Mouse (Mus musculus) CH12.LX (cell line): ENCODE results near the gene Tmem123. TPM values are rescaled to one million over a fixed set of nuclear protein-coding genes. Genes with fewer than 3 reads are reported as not detected.

Source experiments
- DNase-seq: peaks from one replicate; pipeline ENCODE4 v3.0.0-alpha.2; 2013; ENCODE audit errors: extremely low read depth
- H3K27ac ChIP-seq: 2 replicates; pipeline ENCODE4 v1.5.1; 2012; ENCODE audit warnings: low read depth, mild to moderate bottlenecking, control low read depth, moderate library complexity; ENCODE audit not compliant: insufficient read depth
- H3K27me3 ChIP-seq: replicated peaks from 2 replicates; pipeline ENCODE3; 2012; ENCODE audit warnings: inconsistent platforms
- H3K36me3 ChIP-seq, 2 experiments: replicated peaks in 1 of 2; 2 replicates each; pipeline versions ENCODE3 to v1.6.1; 2012; ENCODE audit warnings: inconsistent platforms in 1 of 2, low read length in 1 of 2, mild to moderate bottlenecking in 1 of 2, mixed read lengths in 1 of 2, moderate library complexity in 1 of 2; ENCODE audit not compliant: control insufficient read depth in 1 of 2, insufficient read depth in 1 of 2
- H3K4me1 ChIP-seq, 2 experiments: 2 replicates each; pipeline ENCODE4 v1.6.1; 2012; ENCODE audit warnings: inconsistent platforms in 1 of 2, moderate library complexity in 1 of 2; ENCODE audit not compliant: insufficient read depth in 2 of 2, control insufficient read depth in 1 of 2
- H3K4me2 ChIP-seq: 2 replicates; pipeline ENCODE4 v1.6.1; 2012; ENCODE audit warnings: low read depth, mild to moderate bottlenecking, control low read depth; ENCODE audit not compliant: poor library complexity, insufficient read depth, severe bottlenecking
- H3K4me3 ChIP-seq, 3 experiments: fragments of 150-350 bp in 1 of 3; sonication (generic) in 1 of 3; replicated peaks in 1 of 3; 2 replicates each; pipeline versions ENCODE3 to v1.5.1; 2011 to 2012; ENCODE audit warnings: low read depth in 2 of 3, low read length in 2 of 3, mild to moderate bottlenecking in 2 of 3, moderate library complexity in 2 of 3, control low read depth in 1 of 3, improper control_type of control experiment in 1 of 3, inconsistent platforms in 1 of 3, mixed read lengths in 1 of 3; ENCODE audit not compliant: poor library complexity in 1 of 3
- H3K79me2 ChIP-seq: replicated peaks from 2 replicates; pipeline ENCODE4 v1.6.1; 2012; ENCODE audit warnings: mild to moderate bottlenecking, moderate library complexity; ENCODE audit not compliant: control insufficient read depth, poor library complexity, insufficient read depth, severe bottlenecking; ENCODE audit errors: extremely low read depth
- H3K9ac ChIP-seq: 2 replicates; pipeline ENCODE4 v1.6.1; 2012; ENCODE audit warnings: low read depth, mild to moderate bottlenecking, control low read depth, moderate library complexity; ENCODE audit not compliant: insufficient read depth
- H3K9me3 ChIP-seq: replicated peaks from 2 replicates; pipeline ENCODE3; 2012; ENCODE audit warnings: low read length, inconsistent platforms, mixed read lengths
- E2F4 ChIP-seq: IDR thresholded peaks from 2 replicates; pipeline ENCODE4 v1.6.1; 2011; ENCODE audit warnings: low read depth, low read length, improper control_type of control experiment; ENCODE audit not compliant: insufficient replicate concordance
- ETS1 ChIP-seq: conservative IDR thresholded peaks from 2 replicates; pipeline ENCODE4 v1.6.1; 2012; ENCODE audit warnings: low read depth, mild to moderate bottlenecking, inconsistent platforms, low read length, improper control_type of control experiment, moderate library complexity
- GABPA ChIP-seq: IDR thresholded peaks from 2 replicates; pipeline ENCODE4 v1.6.1; 2012; ENCODE audit warnings: low read depth, low read length, improper control_type of control experiment, inconsistent platforms; ENCODE audit not compliant: insufficient replicate concordance
- HCFC1 ChIP-seq: IDR thresholded peaks from 2 replicates; pipeline ENCODE4 v1.6.1; 2012; ENCODE audit warnings: low read depth, mild to moderate bottlenecking, inconsistent platforms, low read length, improper control_type of control experiment
- IRF4 ChIP-seq: IDR thresholded peaks from 2 replicates; pipeline ENCODE4 v1.6.1; 2014; ENCODE audit warnings: low read depth, mild to moderate bottlenecking, inconsistent platforms, low read length, improper control_type of control experiment
- JUN ChIP-seq: IDR thresholded peaks from 2 replicates; pipeline ENCODE4 v1.6.1; 2011; ENCODE audit warnings: low read depth, mild to moderate bottlenecking, low read length, improper control_type of control experiment, moderate library complexity; ENCODE audit not compliant: insufficient read depth
- MAFK ChIP-seq: IDR thresholded peaks from 2 replicates; pipeline ENCODE4 v1.6.1; 2011; ENCODE audit warnings: low read length, improper control_type of control experiment; ENCODE audit not compliant: insufficient replicate concordance
- MAX ChIP-seq: IDR thresholded peaks from 2 replicates; pipeline ENCODE4 v1.6.1; 2011; ENCODE audit warnings: low read length, improper control_type of control experiment
- MXI1 ChIP-seq: IDR thresholded peaks from 2 replicates; pipeline ENCODE4 v1.6.1; 2011; ENCODE audit warnings: mild to moderate bottlenecking, low read depth, low read length, improper control_type of control experiment
- MYC ChIP-seq: IDR thresholded peaks from 2 replicates; pipeline ENCODE4 v1.6.1; 2011; ENCODE audit warnings: low read depth, mild to moderate bottlenecking, improper control_type of control experiment, low read length
- PAX5 ChIP-seq: IDR thresholded peaks from 2 replicates; pipeline ENCODE4 v1.6.1; 2012; ENCODE audit warnings: low read length, inconsistent platforms, mixed read lengths
- POLR2A ChIP-seq: IDR thresholded peaks from 2 replicates; pipeline ENCODE4 v1.6.1; 2011; ENCODE audit warnings: low read depth, mild to moderate bottlenecking, improper control_type of control experiment, low read length
- POLR2AphosphoS2 ChIP-seq: IDR thresholded peaks from 2 replicates; pipeline ENCODE4 v1.6.1; 2011; ENCODE audit warnings: low read depth, low read length, improper control_type of control experiment
- RAD21 ChIP-seq: IDR thresholded peaks from 2 replicates; pipeline ENCODE4 v1.6.1; 2011; ENCODE audit warnings: low read depth, mild to moderate bottlenecking, low read length, improper control_type of control experiment, moderate library complexity
- RCOR1 ChIP-seq: conservative IDR thresholded peaks from 2 replicates; pipeline ENCODE4 v1.6.1; 2012; ENCODE audit warnings: low read depth, mild to moderate bottlenecking, inconsistent platforms, low read length, improper control_type of control experiment
- SIN3A ChIP-seq: IDR thresholded peaks from 2 replicates; pipeline ENCODE4 v1.6.1; 2012; ENCODE audit warnings: low read length, improper control_type of control experiment, inconsistent platforms
- SMC3 ChIP-seq: IDR thresholded peaks from 2 replicates; pipeline ENCODE4 v1.6.1; 2011; ENCODE audit warnings: low read depth, low read length, improper control_type of control experiment
- TBP ChIP-seq: conservative IDR thresholded peaks from 2 replicates; pipeline ENCODE4 v1.6.1; 2011; ENCODE audit warnings: low read depth, low read length, improper control_type of control experiment
- UBTF ChIP-seq: IDR thresholded peaks from 2 replicates; pipeline ENCODE4 v1.6.1; 2012; ENCODE audit warnings: low read depth, mild to moderate bottlenecking, inconsistent platforms, low read length, improper control_type of control experiment, moderate library complexity
- USF1 ChIP-seq: IDR thresholded peaks from 2 replicates; pipeline ENCODE4 v1.6.1; 2014; ENCODE audit warnings: low read depth, mild to moderate bottlenecking, inconsistent platforms, low read length, improper control_type of control experiment
- ZC3H11A ChIP-seq: IDR thresholded peaks from 2 replicates; pipeline ENCODE4 v1.6.1; 2012; ENCODE audit warnings: low read depth, mild to moderate bottlenecking, inconsistent platforms, low read length, improper control_type of control experiment
- ZKSCAN1 ChIP-seq: IDR thresholded peaks from 2 replicates; pipeline ENCODE4 v1.6.1; 2012; ENCODE audit warnings: low read depth, inconsistent platforms, low read length, improper control_type of control experiment, borderline replicate concordance
- dilution Hi-C: fragments of 300-500 bp; cut with MboI; formaldehyde crosslinking; loops from 2 replicates; pipeline ENCODE4 v1.14.3; 2020; ENCODE audit warnings: low sequenced_read_pairs; ENCODE audit not compliant: extremely low pct_unique_long_range_greater_than_20kb, extremely low pct_ligation_motif_present
- in situ Hi-C: fragments of 300-500 bp; cut with MboI; formaldehyde crosslinking; loops from 3 replicates; pipeline ENCODE4 v1.14.3; 2019; ENCODE audit warnings: low sequenced_read_pairs, low pct_ligation_motif_present, low pct_unique_long_range_greater_than_20kb, mixed read lengths
- polyA plus RNA-seq: library from polyadenylated mRNA; unstranded; fragments of >175 nt; gene quantifications from 2 replicates; pipeline ENCODE4 v1.2.1, GENCODE M21; 2012; ENCODE audit warnings: low read depth; ENCODE audit not compliant: insufficient read length
- total RNA-seq, 2 experiments: library from RNA; depleted of rRNA; stranded (reverse); fragments of 300-350 nt in 1 of 2; fragments of >200 nt in 1 of 2; gene quantifications; 2 replicates each; pipeline ENCODE4 v1.2.3; 2012 to 2014

Tmem123 gene
- total and polyA plus RNA-seq, 3 experiments = 61.1 to 183 (median 107) TPM

DNA sequence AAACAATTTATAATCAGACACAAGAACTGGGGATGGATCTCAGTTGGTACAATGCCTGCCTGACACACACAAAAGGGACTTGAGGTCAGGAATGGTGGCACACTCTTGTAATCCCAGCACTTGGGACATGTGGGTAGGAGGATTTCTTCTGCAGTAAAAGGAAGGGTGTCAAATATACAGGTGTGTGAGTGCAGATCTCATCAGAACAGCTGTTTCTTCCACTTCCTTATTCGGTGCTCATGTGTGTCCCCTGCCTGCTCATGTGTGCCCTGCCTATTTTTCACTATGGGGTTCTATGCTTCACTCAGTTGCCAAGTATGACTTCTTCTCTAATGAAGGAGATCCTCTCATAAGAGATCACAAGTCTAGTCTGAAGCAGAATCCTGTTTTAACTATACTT is 21.1 kb upstream of the Tmem123 start (continued):
- TF ChIP-seq PAX5 = no peak
- TF ChIP-seq MYC = peak; percentile 76
- peak; percentile 91 for TF ChIP-seq IRF4
- TF ChIP-seq UBTF = no peak
- TF ChIP-seq TBP = no peak
- TF ChIP-seq, all 38 proteins: peak for 11

DNA sequence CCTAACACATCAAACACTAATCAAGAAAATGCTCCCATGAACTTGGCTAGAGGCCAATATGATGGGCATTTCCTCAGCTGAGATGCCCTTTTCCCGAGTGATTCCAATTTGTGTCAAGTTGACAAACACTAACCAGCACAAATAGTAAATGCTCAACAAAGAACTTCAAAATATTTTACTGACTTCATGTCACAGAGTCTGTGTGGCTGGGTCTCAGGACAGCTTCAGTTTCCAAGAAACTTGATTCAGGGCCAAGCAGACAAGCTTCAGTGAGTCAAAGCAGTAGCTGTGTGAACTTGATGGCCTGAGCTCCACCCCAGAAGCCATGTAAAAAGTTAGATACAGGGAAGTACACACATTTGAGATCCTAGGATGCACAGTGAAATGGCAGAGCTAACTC is 19.7 kb upstream of the Tmem123 start:
- no peaks in the 10 kb centered on the region for H3K27me3 ChIP-seq
- H3K4me1 ChIP-seq = peaks cover 15 to 26% of the 10 kb centered on the region in 2 experiments
- DNase-seq = no peak
- TF ChIP-seq MAX = no peak
- TF ChIP-seq, all 38 proteins: peak for 0
- peaks cover 3% of the 10 kb centered on the region for H3K9me3 ChIP-seq
- in situ Hi-C loops (no loop called here), dilution Hi-C loops (no loop called here)
- H3K9ac ChIP-seq = no peak overlapping the region
- H3K36me3 ChIP-seq = no peaks in the 10 kb centered on the region
- no peaks in the 10 kb centered on the region for H3K79me2 ChIP-seq
- H3K4me3 ChIP-seq = no peak overlapping the region
- no peak overlapping the region for H3K27ac ChIP-seq
- H3K4me2 ChIP-seq = no peak overlapping the region

DNA sequence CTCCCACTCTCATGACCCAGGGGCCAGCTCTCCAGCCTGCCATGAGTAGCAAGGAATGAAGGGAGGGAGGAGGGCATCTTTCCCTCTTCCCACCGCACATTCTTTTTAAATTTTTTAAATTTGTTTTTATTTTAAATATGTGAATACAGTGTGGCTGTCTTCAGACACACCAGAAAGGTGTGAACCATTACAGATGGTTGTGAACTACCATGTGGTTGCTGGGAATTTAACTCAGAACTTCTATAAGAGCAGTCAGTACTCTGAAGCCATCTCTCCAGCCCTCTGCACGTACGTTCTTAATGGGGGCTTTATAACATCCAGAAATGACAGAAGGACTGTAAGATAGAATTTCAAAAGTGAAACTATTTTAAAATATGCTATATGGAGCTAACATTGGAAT is 15.0 kb upstream of the Tmem123 start:
- Histone ChIP-seq H3K9ac (no peak overlapping the region), H3K79me2 (no peaks in the 10 kb centered on the region), H3K4me2 (no peak overlapping the region), H3K4me3 (no peak overlapping the region), H3K4me1 (peaks cover 12 to 29% of the 10 kb centered on the region in 2 experiments), H3K9me3 (no peaks in the 10 kb centered on the region), H3K36me3 (no peaks in the 10 kb centered on the region), H3K27ac (no peak overlapping the region), H3K27me3 (no peaks in the 10 kb centered on the region)
- in situ Hi-C loops = no loop called here
- no peak for DNase-seq
- TF ChIP-seq SIN3A (no peak), ETS1 (no peak), MAFK (no peak), SMC3 (no peak), USF1 (no peak), JUN (no peak), ZC3H11A (no peak), MXI1 (no peak), RCOR1 (no peak), POLR2A (no peak), TBP (no peak), E2F4 (no peak), GABPA (no peak), ZKSCAN1 (no peak), PAX5 (no peak), RAD21 (no peak), POLR2AphosphoS2 (no peak), MYC (no peak), HCFC1 (no peak)
- dilution Hi-C loops = no loop called here
